Mouse (Mus musculus) liver, adult (tissue): ENCODE measurements around the gene Ica1.

Experiments used
- GATA4 ChIP-seq: IDR thresholded peaks from 2 replicates; pipeline ENCODE4 v1.6.1; 2014; ENCODE audit warnings: mild to moderate bottlenecking, low read length; ENCODE audit not compliant: insufficient replicate concordance

The Ica1 gene

DNA sequence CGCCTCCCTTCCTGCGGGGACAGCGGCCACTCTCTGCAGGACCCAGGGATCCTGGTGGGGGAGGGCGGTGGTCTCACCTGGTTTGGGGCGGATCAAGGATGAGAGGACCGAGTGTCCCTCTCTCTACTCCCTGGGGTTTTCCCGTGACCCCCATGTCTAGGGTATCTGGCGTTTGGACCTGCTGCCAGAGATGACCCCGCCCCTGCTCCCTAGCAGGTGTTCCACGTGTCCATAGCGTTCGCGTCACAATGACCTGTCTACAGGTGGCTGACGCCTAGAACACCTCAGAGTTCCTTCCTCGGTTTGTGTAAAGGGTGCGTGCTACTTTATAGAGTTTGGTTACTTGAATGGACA is at the start of gene Ica1:
Gene Ica1 (minus strand): TSS at position 193 of the 354 bp plus-strand sequence.
- TF ChIP-seq GATA4 = no peak

- TF ChIP-seq GATA4 = no peak
These were observed 41.6 kb upstream of the Ica1 start for GRCm38 (mm10) chr6:8819866-8820265.

GRCm38 (mm10) chr6:8814332-8815002 is 36.2 kb upstream of the Ica1 start:
- TF ChIP-seq GATA4 = no peak

DNA sequence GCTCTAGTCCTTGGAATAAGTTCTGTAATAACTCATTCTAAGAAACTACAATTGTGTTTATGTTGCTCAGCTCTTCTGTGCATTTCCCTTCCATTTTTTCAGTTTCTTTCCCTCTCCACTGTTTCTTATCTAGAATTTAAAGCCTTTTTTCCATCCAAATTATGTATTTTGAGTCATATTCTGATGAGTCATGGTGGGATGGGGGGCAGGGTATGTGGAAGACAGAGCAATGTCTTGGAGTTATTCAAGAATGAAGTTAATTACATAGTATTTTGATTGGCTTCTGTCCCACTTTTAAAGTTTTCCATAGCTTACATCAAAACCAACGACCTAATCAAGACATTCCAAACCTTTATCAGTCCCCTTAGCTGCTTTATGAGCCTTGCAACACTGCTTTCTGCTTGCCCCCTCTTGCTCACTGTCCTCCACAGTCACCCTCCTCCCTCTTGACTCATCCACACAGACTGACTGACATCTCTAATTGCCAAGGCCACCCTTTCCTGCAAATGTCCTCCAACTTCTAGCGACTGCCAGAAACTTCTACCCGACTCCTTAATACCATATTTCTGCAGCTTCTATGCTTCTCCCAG is 24.4 kb upstream of the Ica1 start:
- TF ChIP-seq GATA4 = no peak

GRCm38 (mm10) chr6:8792385-8792784 is 14.1 kb upstream of the Ica1 start:
- TF ChIP-seq GATA4 = no peak

DNA sequence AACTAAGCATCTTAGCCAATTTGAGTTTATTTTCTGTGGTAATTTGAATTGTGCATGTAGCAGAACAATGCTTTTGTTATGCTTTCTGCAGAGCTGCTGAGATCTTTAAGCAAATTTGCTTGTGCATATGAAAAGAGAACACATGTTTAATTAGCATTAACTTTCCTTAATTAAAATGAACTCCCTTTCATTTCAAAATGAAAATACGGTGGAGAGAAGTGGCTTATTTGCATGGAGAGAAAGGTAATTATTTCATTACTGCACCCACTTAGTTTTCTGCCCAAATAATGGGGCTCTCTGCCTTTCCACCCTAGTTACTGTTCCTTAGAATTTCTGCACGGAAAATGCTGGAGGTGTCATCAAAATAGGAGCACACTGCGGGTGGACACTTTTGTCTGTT is 13.5 kb upstream of the Ica1 start:
- TF ChIP-seq GATA4 = no peak

- TF ChIP-seq GATA4 = no peak
These were observed 2.3 kb upstream of the Ica1 start for GRCm38 (mm10) chr6:8780618-8781017.

DNA sequence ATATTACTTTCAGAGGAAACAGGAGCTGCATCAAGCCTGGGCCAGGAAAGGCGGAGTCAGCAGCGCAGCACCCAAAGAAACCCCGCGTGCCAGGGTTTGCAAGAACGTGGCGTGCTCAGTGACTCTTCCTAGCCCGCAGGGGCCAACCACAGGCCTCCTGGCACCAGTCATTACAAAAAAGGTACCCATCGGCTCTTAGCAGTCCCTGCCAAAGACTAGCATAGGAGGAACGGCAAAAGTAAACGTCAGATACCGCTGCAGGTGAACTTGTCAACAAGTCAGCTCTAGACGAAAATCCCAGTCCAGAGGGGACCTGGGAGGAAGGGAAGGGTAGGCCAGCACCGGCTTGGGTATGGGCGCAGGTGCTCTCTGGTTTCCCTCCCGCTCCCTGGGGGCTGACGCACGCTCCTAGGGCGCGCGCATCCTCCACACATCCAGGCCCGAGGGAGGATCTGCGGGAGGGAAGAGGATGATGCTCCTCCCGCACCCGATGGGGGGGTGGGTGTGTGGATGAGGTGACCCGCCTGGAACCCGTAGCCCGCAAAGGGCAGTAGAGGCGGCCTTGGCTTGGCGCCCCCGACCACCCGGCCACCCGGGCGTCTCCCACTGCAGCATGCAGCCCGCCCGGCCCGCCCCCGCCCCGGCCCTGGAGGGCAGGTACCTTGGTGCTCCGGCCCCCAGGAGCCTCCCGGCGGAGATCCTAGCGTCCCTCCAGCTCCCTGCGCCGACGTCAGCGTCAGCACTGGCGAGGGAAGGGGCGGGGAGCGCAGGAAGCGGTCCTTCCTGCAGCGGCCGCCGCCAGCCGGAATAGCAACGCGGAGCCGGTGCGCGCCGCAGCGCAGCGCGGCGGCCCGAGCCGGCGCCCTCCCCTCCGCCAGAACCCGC is 635 bp downstream of the Ica1 start:
- no peak; the same call in 1 of the 2 replicates for TF ChIP-seq GATA4

GRCm38 (mm10) chr6:8771539-8771938 is 6.7 kb downstream of the Ica1 start:
- no peak for TF ChIP-seq GATA4

DNA sequence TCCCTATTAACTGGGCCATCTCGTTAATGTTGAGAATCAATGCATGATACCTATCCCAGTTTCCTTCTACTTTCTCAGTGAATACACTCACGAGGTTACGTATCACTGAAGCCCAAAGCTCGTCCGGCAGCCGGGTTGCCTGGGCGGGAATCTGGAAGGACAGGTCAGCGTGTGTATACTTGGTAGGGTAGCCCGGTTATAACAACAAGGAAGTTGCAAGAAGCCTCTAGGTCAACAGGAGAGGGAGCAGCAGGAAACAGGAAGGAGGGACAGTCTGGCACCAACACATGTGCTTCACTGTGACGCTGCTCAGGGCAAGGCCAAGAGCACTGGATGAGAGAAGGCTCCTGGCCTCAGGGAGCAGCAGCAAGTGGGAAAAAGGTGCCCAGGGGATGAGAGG is 7.9 kb downstream of the Ica1 start:
- no peak for TF ChIP-seq GATA4

GRCm38 (mm10) chr6:8769803-8770202 is 8.5 kb downstream of the Ica1 start:
- peak; percentile 77; the same call in 1 of the 2 replicates for TF ChIP-seq GATA4

DNA sequence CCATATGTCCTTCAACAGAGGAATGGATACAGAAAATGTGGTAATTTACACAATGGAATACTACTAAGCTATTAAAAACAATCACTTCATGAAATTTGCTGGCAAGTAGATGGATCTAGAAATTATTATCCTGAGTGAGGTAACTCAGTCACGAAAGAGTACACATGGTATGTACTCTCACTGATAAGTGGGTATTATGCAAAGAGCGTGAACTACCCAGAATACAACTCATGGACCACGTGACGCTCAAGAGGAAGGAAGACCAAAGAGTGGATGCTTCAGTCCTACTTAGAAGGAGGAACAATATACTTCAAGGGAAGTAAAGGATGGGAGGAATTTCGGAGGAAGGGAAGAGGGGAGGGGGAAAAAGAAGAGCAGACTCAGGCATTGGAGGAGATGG is 11.6 kb downstream of the Ica1 start:
- no peak for TF ChIP-seq GATA4

DNA sequence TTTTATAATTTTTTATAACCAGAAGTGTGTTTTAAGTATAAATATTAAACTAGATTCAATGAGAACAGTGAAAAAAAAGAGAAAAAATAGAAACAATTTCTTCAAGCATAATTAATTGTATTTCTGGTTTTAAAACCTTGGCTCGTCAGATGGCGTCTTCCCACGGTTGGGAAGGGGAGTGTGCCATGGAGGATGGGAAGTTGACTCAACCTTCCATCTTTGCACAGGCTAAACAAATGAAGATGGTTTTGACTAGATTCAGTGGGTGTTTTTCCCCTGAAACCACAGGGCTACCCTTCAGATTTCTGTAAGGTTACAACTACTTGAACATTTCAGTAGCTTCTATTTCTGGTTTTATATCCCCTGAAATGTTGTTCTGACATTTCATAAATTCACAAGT is 12.5 kb downstream of the Ica1 start:
- no peak for TF ChIP-seq GATA4

DNA sequence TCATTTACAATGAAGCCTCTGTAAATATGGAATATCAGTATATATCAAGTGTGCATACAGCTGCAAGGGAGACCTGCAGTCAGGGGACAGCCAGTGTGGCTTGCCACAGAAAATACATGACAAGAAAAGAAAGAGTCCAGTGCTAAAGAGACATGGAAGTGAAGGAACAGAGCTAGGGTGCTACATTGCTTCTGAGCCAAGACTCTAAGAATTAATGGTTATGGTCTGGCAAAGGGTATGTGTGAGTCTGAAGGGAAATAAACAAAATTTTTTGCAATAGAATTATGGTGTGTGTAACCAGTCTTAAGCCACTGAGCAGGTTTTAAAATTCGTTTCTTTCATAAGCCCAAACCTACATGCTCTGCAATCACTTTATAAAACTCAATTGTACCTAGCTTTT is 13.2 kb downstream of the Ica1 start:
- no peak for TF ChIP-seq GATA4

DNA sequence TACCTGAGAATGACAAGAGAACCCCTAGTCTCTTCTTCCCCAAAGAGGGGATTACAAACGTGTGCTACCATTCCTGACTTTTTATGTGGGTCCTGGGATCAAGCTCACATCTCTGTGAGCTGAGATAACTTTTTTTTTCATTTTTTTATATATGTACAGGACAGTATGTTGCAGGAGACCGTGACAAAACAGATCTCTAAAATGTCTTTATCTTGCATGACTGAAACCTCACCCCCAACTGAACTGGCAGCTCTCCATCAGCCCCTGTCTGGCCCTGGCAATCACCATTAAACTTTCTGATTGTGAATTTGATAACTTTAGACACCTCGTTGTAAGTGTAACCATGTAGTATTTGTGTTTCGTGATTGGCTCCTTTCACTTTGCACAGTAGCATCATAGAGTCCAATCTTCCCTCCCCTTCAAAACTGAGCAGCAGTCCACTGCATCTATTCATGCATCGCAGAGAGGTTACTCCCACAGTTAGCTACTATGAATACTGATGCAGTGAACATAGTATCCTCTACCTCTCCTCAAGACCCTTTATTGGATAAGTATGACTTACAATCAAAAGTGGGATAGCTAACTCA is 17.5 kb downstream of the Ica1 start:
- no peak for TF ChIP-seq GATA4

- TF ChIP-seq GATA4 = no peak
These were observed 18.4 kb downstream of the Ica1 start for GRCm38 (mm10) chr6:8759901-8760300.
